Mouse (Mus musculus): Measurements from ENCODE around the gene Tmem44.
A peak's percentile ranks its signal among the peaks of the same experiment; 100 is the strongest.

Tmem44 gene

DNA sequence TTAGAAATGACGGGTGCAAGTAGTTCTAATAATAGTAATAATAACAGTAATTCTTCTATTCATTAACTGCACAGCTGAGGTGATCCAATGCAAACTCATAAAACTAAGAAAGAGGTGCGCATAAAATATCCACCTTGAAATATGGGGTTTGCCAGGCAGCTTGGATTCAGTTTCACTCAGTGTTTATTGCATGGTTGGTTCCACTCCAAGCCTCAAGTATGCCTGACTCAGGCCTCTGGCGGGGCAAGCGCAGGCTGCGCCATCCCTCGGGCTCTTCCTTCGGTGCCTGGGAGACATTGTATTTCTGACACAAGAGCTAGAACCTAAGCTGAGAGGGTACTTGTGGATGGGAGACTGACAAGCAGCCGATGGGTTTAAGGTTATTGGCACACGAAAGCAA lies 32.0 kb downstream of the Tmem44 start:
- DNase-seq (ENCODE audit: extremely low read depth, low read depth) = no peak

DNA sequence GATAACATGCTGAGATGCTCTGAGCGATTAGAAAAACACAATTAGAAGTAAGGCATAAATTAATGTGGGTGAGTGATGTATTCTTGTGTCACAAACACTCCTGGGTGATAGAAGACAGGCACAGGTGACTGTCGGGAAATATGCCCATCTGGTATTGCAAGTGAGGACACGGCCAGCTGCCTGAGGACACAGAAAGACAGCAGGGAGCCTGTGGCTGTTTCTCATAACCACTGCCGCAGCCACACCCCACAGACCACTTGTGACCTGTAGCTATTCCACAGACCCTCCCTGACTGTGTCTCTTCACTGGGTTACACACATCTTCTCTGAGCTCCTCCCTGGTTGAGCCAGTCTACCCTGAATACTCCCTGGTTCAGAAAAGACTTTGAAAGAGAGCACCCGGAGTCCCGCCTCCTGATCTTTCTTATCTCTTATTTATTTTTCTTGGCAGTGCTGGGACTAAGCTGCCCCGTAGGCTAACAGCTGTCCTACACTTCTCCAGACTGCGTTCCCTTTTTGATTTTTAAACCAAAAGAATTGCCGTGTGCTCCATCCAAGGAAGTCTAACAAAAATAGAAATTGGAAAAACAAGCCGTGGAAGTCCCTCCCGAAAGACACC lies 32.9 kb downstream of the Tmem44 start:
- DNase-seq (ENCODE audit: extremely low read depth, low read depth) = no peak

DNA sequence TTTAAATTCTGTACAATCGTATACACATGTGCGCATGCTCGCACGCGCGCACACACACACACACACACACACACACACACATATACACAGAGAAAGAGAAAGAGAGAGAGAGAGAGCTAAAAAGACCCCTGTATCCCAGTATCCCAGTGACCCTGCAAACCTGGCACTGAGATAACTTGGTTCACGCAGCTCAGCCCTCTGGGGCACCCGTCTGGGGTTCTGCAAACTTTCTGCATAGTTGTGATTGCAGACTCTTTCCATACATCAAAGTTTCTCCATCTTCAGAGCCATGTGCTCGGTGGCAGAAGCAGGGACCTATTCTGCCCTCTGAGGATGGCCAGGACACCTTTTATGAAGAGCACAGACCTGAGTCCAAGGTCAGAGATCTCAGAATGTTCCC lies 33.6 kb downstream of the Tmem44 start:
- DNase-seq (ENCODE audit: extremely low read depth, low read depth) = no peak

DNA sequence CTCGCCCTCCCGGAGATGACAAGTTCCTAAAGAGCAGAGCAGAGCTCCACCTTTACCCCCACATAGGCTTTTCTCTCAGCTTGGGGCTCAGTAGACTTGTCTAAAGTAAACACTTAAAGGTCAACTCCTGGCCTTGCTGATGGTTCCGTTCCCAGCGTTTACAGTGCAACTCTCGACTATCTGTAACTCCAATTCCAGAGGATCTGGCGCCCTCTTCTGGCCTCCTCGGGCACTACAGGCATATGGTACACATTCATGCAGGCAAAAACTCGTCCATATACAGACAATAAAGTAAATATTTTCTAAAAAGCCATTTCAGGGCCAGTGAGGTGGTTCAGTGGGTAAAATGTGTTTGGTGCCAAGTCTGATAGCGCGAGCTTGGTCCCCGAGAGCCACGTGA lies 35.2 kb downstream of the Tmem44 start:
- no peak for DNase-seq (ENCODE audit: extremely low read depth, low read depth)

DNA sequence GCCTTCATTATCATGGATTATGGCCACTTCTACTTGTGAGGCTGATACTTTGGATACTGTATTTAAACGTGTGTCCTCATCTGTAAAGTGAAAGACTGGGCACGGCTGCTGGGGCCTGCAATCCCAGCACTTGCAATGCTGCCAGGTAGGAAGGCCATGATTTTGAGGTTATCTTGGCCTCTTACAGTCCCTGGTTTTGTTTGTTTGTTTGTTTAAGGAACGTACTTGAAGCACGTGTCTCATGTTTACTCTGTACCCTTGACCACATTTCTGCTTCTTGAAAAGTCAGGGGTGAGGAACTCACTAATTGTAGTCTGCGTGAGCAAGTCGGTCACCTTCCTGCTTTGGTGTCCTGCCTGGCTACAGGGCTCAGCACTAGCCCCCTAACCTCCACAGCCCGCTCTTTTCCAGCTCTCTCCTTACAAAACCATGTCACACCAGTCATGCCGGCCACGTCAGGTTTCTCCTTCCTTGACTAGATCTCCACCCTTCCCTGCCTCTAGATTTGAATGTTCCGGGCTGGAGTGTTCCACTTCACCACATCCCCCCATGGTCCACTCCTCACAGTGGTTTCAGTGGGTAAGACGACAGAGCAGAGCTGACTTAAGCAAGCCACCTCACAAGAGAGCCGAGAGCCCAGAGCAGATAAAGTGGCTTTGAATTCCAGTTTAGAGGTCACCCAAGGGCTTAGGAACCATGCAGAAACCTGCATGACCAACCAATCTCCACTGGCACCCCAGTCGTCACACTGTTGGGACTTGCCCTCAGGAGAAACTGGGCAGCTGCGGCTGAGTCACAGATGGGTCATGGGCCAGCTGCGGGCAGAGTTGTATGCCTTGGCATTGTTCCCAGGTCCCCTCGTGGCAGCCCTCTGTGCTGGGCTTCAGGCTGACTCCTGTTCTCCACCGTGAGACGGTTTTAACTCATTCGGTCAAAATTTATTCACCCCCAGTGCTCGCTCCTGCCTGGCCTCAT lies 37.3 kb downstream of the Tmem44 start:
- no peak for DNase-seq (ENCODE audit: extremely low read depth, low read depth)

DNA sequence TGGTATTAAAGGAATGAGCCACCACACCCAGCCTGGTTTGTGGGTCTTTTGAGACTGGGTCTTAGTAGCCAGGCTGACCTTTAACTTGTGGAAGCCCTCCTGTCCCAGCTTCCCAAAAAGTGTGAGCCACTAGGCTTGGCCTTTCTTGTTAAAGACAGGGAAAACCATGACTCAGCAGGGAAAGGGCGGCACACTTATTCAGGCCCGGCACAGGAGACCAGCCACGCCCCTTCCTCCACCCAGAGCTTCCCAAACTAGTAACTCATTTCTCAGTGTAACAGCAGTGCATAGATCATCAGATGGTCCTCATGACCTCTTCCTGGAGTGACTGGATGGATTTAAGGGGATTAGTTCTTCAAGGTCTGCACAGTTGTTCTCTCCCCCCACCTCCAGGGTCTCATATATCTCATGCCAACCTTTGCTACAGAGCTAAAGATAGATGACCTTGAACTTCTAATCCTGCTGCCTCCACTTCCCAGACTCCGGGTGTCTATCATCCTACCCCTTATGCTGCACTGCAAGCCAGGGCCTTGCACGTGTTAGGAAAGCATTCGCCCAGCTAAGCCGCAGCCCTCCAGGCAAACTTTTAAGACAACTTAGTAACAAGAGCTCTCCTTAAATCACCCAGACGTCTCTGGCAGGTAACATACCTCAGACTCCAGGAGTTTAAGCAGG lies 38.1 kb downstream of the Tmem44 start:
- DNase-seq (ENCODE audit: extremely low read depth, low read depth) = no peak

DNA sequence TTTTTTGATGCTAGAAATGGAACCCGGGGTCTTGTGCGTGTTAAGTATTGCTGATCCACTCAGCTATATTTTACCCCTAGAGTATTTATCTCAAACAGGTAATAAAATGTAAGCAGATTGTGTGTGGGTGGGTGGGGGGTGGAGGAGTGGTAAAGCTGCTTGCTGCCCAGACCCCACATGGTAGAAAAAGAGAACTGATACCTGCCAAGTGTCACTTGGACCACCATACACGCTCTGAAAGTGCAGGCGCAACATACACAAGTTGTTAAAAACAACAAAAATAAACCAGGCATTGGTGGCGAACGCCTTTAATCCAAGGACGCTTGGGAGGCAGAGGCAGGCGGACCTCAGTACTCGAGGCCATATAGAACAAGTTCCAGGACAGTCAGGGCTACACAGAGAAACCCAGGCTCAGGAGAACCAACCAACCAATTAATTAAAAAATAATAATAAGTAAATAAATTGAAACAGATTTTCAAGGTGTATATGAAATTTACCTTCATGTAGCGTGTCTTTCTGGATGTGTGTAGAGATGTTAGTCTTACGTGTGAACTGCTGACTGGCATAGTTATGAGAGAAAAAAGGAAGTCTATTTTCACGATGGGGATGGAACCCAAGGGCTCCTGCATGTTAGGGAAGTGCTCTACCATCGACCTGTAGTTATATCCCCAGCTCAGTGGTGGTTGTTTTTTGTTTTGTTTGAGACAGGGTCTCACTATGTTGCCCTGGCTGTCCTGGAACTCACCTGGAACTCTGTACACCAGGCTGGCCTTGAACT lies 38.9 kb downstream of the Tmem44 start:
- DNase-seq (ENCODE audit: extremely low read depth, low read depth) = peak; percentile 72

DNA sequence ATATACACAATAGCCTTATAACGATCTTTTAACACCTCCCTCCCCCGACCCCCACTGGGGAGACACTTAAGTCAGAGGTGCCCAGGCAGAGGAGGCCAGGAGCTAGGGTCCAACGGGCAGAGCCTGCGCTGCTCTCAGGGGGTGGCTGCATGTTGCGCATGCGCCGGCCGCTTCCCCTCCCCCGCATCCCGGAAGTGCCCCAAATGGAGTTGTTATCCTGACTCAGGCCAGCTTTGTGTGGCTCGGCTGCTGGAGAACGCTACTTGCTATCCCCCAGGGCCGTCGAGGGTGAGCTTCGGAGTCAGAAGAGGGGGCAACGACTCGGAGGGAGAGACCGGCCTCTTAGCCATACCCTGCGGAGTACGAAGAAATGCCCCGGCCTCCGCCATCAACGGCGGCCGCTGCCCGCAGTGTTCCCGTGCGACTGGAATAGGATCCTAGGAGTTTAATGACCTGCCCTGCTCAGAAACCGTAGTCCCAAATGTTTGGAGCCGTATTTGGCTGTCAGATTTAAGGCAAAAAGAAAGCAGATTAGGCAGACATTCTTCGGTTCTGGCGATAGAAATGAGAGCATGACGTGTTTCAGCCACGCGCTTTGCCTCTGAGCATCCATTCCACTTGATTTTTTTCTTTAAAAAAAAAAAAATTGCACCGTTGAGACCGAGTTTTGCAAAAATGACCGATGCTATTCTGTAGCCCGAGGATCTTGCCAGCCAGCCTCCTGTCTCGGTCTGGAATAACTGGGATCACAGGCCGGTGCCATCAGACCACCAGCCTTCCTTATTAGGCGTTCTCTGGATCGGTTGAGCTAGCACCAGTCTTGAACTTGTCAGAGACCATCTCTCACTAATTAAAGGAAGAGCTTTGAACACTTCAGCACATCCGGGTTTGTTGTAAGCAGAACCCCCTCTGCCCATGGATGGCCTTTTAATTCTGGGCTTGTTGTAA lies 39.9 kb downstream of the Tmem44 start:
- no peak for DNase-seq (ENCODE audit: extremely low read depth, low read depth)

DNA sequence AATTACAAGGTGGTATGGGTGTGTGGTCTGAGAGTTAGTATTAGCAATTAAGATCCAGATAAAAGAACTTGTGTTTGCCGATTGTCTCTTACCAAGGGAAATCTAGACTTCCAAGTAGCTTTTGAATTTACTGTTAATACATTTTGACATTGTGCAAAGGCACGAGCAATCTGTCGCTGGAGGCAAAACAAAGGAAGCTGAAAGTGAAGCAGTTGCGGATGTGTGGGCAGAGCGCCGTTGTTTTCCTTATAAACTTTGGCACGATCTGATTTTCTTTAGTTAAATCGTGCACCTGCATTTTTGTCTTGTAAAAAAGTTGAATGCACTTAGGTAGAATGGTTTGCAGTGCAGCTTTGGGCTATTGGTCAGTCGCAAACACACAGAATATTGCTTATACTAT lies 40.6 kb downstream of the Tmem44 start:
- DNase-seq (ENCODE audit: extremely low read depth, low read depth) = no peak

DNA sequence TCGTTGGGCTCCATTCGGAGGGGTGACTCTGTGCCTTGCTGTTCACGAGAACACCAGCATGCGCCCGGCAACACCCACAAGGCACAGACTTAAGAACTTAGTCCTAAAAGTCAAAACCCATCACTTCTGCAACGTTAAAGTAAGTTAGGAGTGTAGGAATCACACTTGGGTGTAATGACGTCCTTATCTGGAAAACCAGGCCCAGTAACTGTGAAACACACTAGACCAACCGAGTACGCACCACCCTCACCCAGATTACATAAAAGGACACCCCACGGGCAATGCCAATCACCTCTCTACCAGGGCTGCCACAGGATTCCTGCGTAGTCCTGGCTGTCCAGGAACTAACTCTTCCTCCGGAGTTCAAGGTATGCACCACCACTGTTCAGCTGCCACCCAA lies 41.3 kb downstream of the Tmem44 start:
- no peak for DNase-seq (ENCODE audit: extremely low read depth, low read depth)

DNA sequence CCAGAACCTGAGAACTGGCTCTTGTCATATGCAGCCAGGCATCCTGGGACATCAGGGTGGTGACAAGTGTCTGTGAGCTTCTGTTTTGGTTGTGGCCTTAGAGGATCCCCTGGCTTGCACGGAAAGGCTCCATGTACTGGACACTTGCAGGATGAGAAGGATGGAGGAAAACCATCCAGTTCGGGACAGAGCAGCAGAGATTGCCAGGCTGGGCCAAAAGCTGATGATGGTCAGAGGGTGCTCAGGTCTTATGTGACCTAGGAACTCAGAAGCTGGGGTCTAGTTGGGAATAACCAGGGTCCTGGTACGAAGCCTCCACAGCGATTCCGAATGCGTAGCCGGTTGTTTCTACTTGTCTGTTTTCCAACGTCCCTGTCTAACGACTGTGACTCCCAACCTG lies 41.9 kb downstream of the Tmem44 start:
- DNase-seq (ENCODE audit: extremely low read depth, low read depth) = no peak

DNA sequence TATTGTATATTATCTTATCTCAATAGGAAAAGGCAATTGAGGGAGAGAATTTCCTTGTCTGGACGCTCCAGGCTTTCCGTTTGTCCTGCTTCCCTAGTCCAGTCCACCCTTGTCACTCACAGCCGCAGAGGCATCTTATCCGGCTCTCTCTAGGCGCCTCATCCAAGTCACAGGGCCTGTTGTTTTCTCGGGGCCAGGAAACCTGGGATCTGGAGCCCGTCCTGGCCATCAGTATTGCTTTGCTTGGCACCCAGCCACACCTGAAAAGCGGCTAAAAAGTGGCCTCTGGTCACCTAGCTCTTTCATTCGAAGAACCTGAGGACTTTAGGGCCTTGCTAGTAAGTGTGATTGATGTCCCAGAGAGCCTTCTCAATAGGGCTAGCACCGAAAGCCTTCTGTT lies 43.5 kb downstream of the Tmem44 start:
- no peak for DNase-seq (ENCODE audit: extremely low read depth, low read depth)

DNA sequence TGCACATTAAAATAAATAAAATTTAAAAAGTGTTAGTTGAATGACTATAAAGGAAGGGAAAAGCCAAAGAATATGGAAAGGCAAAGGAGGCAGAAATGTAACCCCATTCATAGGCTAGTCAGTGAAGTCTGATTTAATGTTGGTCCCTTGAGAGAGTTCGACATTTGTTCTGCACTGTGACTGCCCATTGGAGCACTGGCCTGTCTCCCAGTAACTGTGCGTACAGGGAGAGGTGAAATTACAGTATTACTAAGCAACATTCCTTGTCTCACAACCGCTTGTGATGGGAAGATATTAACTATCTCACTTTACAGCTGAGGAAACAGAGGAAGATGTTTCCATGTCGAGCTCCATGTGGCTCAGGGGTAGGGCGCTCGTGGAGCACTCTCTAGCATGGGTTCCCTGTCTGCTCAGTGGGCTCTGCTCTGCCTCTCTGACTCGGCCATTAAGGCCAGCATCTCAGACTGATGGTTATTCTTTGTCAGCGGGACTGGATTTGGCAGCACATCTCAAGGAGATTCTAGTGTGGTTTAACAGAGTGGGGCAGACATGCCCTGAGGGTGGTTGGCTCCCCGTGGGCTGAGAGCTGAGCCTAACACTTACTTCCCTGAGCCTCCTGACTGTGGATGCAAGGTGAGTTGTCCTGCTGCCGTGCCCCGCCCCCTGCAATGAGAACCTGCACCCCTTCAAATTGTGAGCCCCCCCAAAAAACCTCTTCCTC lies 45.2 kb downstream of the Tmem44 start:
- DNase-seq (ENCODE audit: extremely low read depth, low read depth) = no peak

DNA sequence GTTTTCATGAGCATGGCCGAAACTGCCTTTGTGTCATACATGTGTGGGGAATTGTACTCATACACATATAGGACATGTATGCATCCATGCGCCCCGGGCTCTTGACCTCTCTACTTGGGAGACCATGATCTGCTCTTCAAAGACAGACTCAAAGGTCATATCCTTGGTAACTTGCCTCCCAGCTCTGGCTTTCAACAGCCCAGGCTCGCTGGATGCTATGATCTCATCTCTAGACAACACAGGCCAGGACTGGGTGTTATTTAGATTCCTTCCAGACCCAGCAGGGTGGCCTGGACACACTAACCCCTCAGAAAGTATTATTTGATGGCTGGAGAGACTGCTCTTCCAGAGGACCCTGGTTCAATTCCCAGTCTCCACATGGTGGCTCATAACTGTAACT lies 45.8 kb downstream of the Tmem44 start:
- no peak for DNase-seq (ENCODE audit: extremely low read depth, low read depth)

DNA sequence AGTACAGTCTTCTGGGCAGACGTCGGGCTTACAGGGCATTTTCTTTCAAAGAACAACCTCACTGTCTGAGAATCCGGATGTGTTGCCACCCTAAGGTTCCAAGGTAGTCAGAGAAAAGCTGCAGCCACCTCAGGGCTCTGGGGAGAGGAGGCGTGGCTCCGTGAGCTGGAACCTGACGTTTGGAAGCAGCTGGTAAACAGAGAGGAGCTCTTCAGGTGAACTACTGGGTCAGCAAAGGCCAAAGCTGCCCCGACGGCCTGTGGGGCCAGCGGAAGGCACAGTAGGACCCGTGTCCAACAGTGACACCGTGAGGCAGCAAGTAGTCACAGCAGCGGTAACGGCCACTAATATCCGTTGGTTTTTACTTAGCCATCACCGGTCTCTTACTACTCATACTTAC lies 46.7 kb downstream of the Tmem44 start:
- no peak for DNase-seq (ENCODE audit: extremely low read depth, low read depth)

DNA sequence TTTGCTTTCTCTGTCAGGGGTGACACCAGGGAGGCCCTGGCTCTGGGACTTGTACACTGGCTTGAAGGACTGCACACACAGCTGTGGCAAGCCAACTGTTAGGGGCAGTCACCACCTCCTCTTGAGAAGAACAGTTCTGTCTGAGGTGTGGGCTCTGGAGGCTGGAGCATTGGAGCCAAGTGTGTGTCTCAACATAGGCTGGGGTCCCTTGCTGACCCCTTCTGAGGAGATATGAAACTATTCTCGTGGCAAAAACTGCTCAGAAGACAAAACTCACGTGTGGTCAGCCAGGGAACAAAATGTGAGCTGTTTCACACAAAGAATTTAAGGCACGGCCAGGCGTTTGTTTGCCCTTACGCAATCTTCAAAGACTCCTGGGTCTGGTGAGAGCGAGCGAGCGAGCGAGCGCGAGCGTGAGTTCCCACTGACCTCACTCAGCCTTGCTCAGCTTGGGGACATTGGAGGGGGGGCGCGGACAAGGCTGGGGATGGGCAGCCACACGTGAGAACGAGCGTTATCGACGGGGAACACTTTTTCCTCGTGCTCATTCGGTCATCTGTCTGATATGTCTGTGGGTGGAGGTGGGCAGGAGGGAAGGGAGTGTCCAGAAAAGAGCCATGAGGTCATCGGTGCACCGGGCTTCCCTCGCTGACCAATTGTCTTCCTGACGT lies 48.3 kb downstream of the Tmem44 start:
- DNase-seq (ENCODE audit: extremely low read depth, low read depth) = no peak

DNA sequence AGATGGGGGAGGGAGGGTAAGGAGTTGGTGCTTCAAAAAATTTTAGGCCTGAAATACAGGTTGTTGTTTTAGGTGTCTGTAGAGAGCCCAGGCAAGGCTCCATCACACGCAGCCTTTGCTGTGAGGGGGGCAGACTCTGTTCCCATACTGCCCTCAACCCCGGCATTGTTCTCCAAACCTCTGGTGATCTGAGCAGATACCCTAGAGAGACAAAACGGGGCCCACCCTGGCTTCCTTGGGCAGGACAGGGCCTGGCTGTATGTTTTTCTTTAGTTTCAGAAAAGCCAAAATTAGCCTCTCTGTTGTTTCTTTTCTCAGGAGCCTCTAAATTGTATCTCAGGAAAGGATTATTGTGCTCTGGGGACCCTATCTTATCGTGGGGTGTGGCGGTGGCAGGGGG lies 49.0 kb downstream of the Tmem44 start:
- no peak for DNase-seq (ENCODE audit: extremely low read depth, low read depth)

DNA sequence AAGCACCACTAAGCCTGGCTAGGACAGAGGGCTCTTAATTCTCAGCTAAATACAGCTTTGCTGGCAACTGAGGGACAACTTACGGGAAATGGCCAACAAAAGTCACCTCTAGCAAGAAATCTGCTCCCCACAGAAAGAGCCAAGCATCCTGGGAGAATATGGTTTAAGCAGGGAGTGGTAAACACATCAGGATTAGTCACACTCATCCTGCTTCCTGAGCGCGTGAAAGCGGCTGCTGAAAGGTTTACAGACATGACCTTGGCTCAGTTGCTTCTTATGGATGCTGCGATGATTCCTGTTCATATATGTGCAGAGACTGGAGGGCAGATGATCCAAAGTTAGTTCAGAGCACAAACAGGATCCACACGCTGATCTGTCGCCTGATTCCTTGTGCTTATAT lies 50.4 kb downstream of the Tmem44 start:
- no peak for DNase-seq (ENCODE audit: extremely low read depth, low read depth)

DNA sequence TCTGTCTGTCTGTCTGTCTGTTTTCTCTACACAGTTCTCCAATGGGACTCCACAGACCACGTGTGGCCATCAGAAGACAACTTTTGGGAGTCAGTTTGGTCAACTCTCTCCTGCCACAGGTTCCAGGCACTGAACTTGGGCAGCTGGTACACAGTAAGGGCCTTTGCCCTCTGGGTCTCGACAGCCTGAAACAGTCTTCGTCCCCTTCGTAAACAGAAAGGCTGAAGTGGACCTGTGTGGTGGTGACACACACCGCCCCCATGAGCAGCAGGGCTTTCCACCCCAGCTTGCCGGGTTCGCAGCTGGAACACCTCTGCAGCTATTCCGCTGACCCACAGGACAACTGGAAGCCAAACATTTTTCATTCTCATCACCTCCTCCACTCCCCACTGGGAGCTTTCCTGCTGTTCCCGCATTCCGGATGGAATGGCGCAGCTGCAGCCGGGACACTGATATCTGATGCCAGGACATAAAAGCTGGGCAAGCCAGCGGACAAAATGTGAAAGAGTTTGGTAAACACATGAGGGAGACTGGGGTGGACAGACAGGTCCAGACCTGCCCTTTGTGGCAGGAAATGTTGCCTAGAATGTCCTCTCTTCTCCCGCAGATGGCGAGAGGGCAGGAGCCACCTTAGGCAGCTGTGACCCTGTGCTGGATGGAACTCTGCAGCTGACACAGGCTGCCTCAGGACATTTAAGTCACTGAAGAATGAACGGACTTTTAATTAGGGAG lies 51.4 kb downstream of the Tmem44 start:
- no peak for DNase-seq (ENCODE audit: extremely low read depth, low read depth)
